Mouse (Mus musculus): ENCODE results near the gene Parp6. TPM values are rescaled to one million over a fixed set of nuclear protein-coding genes. Genes with fewer than 3 reads are reported as not detected.
A peak's percentile ranks its signal among the peaks of the same experiment; 100 is the strongest.

Parp6 gene
- total RNA-seq, 2 experiments from 2014 or later: 22.2 to 24.0 TPM

GRCm38 (mm10) chr9:59655958-59656634 lies 39.0 kb downstream of the Parp6 start, which contains the start of gene Pkm:
Gene Pkm, plus strand, starts transcription at chr9:59656368.
- peak; percentile 76 to 93 for DNase-seq (ENCODE audit: low spot score in 2 of 2)

- peak; percentile 54 to 74 for DNase-seq (ENCODE audit: low spot score in 2 of 2)
These were observed 39.8 kb downstream of the Parp6 start for GRCm38 (mm10) chr9:59656635-59657617.

- DNase-seq (ENCODE audit: low spot score in 2 of 2): no peak
These were observed 41.1 kb downstream of the Parp6 start for GRCm38 (mm10) chr9:59658146-59658545.

GRCm38 (mm10) chr9:59659036-59660026 lies 42.2 kb downstream of the Parp6 start:
- DNase-seq (ENCODE audit: low spot score in 2 of 2): peak; percentile 68 to 86

- peak in 1 of 2 experiments; percentile 59 for DNase-seq (ENCODE audit: low spot score in 2 of 2)
These were observed 43.3 kb downstream of the Parp6 start for GRCm38 (mm10) chr9:59660421-59660820.

GRCm38 (mm10) chr9:59661298-59661975 lies 44.4 kb downstream of the Parp6 start:
- no peak for DNase-seq (ENCODE audit: low spot score in 2 of 2)

- no peak for DNase-seq (ENCODE audit: low spot score in 2 of 2)
These were observed 46.1 kb downstream of the Parp6 start for GRCm38 (mm10) chr9:59663226-59663625.

GRCm38 (mm10) chr9:59663957-59664356 lies 46.9 kb downstream of the Parp6 start:
- no peak for DNase-seq (ENCODE audit: low spot score in 2 of 2)

- no peak for DNase-seq (ENCODE audit: low spot score in 2 of 2)
These were observed 47.7 kb downstream of the Parp6 start for GRCm38 (mm10) chr9:59664664-59665256.

GRCm38 (mm10) chr9:59666016-59666415 lies 48.9 kb downstream of the Parp6 start:
- DNase-seq (ENCODE audit: low spot score in 2 of 2): no peak

GRCm38 (mm10) chr9:59666813-59667212 lies 49.7 kb downstream of the Parp6 start:
- no peak for DNase-seq (ENCODE audit: low spot score in 2 of 2)

GRCm38 (mm10) chr9:59667250-59667649 lies 50.2 kb downstream of the Parp6 start:
- no peak for DNase-seq (ENCODE audit: low spot score in 2 of 2)

GRCm38 (mm10) chr9:59667904-59668303 lies 50.8 kb downstream of the Parp6 start:
- DNase-seq (ENCODE audit: low spot score in 2 of 2): no peak

- no peak for DNase-seq (ENCODE audit: low spot score in 2 of 2)
These were observed 51.4 kb downstream of the Parp6 start for GRCm38 (mm10) chr9:59668473-59668872.

GRCm38 (mm10) chr9:59669172-59669571 lies 52.1 kb downstream of the Parp6 start:
- no peak for DNase-seq (ENCODE audit: low spot score in 2 of 2)

GRCm38 (mm10) chr9:59672195-59672894 lies 55.3 kb downstream of the Parp6 start:
- DNase-seq (ENCODE audit: low spot score in 2 of 2): peak in 1 of 2 experiments; percentile 34

GRCm38 (mm10) chr9:59673427-59673826 lies 56.3 kb downstream of the Parp6 start:
- DNase-seq (ENCODE audit: low spot score in 2 of 2): no peak

- no peak for DNase-seq (ENCODE audit: low spot score in 2 of 2)
These were observed 58.5 kb downstream of the Parp6 start for GRCm38 (mm10) chr9:59675598-59675997.

GRCm38 (mm10) chr9:59678313-59678712 lies 61.2 kb downstream of the Parp6 start:
- no peak for DNase-seq (ENCODE audit: low spot score in 2 of 2)
